Comparison of ENCODE assay signal across 8 mouse cellular contexts in genomic region chr9:63758641-63759391, GRCm38 (mm10). TPM values are rescaled to one million over a fixed set of nuclear protein-coding genes. Genes with fewer than 3 reads are reported as not detected.
A peak's percentile ranks its signal among the peaks of the same experiment; 100 is the strongest.
DNase-seq lines count a peak whose midpoint lies in the region; ATAC-seq and TF ChIP-seq lines count a peak whose summit lies in the region.

No protein-coding gene starts in this region.

- WGBS in embryonic facial prominence, embryonic 12.5 days: under 1% methylated on average over 23 of the region's 23 CpGs
- 2% methylated on average over 23 of the region's 23 CpGs for WGBS in lung, embryonic 15.5 days
- 7% methylated on average over 23 of the region's 23 CpGs for WGBS in small intestine, adult 2 months

- no peaks in the 10 kb centered on the region for H3K9me3 ChIP-seq in embryonic facial prominence, embryonic 12.5 days
- no peaks in the 10 kb centered on the region for H3K9me3 ChIP-seq in lung, embryonic 15.5 days

- no peak for TF ChIP-seq CTCF in small intestine, adult 2 months (IDR thresholded peaks at IDR 0.05; ENCODE audit: extremely low read depth, insufficient read length, insufficient replicate concordance, low read depth, low read length)

- H3K27me3 ChIP-seq in embryonic facial prominence, embryonic 12.5 days: no peaks in the 10 kb centered on the region
- H3K27me3 ChIP-seq in lung, embryonic 15.5 days: no peaks in the 10 kb centered on the region
- no peaks in the 10 kb centered on the region for H3K27me3 ChIP-seq in small intestine, adult 2 months (ENCODE audit: control insufficient read depth, insufficient read depth, low read length)

- H3K4me2 ChIP-seq in embryonic facial prominence, embryonic 12.5 days (replicated peaks): peak overlapping the region; percentile 90
- H3K4me2 ChIP-seq in lung, embryonic 15.5 days: peak overlapping the region; percentile 82

- H3K4me3 ChIP-seq in embryonic facial prominence, embryonic 12.5 days: peak overlapping the region; percentile 84
- H3K4me3 ChIP-seq in lung, embryonic 15.5 days: peak overlapping the region; percentile 84
- H3K4me3 ChIP-seq in small intestine, adult 2 months (ENCODE audit: low read depth, low read length): peak overlapping the region; percentile 95

- peaks cover 40% of the 10 kb centered on the region for H3K4me1 ChIP-seq in embryonic facial prominence, embryonic 12.5 days
- peaks cover 42% of the 10 kb centered on the region for H3K4me1 ChIP-seq in lung, embryonic 15.5 days
- peaks cover 38% of the 10 kb centered on the region for H3K4me1 ChIP-seq in small intestine, adult 2 months (ENCODE audit: control insufficient read depth, insufficient read depth, insufficient read length, low read length)

- no peaks in the 10 kb centered on the region for H3K36me3 ChIP-seq in embryonic facial prominence, embryonic 12.5 days
- H3K36me3 ChIP-seq in lung, embryonic 15.5 days: no peaks in the 10 kb centered on the region
- no peaks in the 10 kb centered on the region for H3K36me3 ChIP-seq in small intestine, adult 2 months (ENCODE audit: control insufficient read depth, insufficient read depth, low read length)

- TF ChIP-seq POLR2A in small intestine, adult 2 months (IDR thresholded peaks at IDR 0.05; ENCODE audit: low read depth, low read length): peak; percentile 64

- no peak for ATAC-seq in embryonic facial prominence, embryonic 12.5 days (ENCODE audit: insufficient number of reproducible peaks, insufficient read depth, low FRiP score, low TSS enrichment)
- peak; percentile 62 for ATAC-seq in inflammation-experienced regulatory T-cells, adult 6 months
- no peak for ATAC-seq in lung, embryonic 15.5 days (ENCODE audit: borderline replicate concordance, extremely low read depth, low FRiP score, low TSS enrichment)
- no peak for ATAC-seq in monocyte, adult 5-6 weeks (replicated peaks; ENCODE audit: insufficient number of reproducible peaks, low FRiP score, low TSS enrichment, poor library complexity, severe bottlenecking)

- DNase-seq in kidney, adult 11 months: peak; percentile 70
- DNase-seq in kidney, adult 8-10 months: no peak
- no peak for DNase-seq in urinary bladder, postnatal 10 days (ENCODE audit: low spot score)

- peak overlapping the region; percentile 97 for H3K9ac ChIP-seq in embryonic facial prominence, embryonic 12.5 days
- H3K9ac ChIP-seq in lung, embryonic 15.5 days: peak overlapping the region; percentile 87

- peak overlapping the region; percentile 98 for H3K27ac ChIP-seq in embryonic facial prominence, embryonic 12.5 days
- H3K27ac ChIP-seq in lung, embryonic 15.5 days: peak overlapping the region; percentile 96
- peak overlapping the region; percentile 82 for H3K27ac ChIP-seq in small intestine, adult 2 months (ENCODE audit: insufficient read depth, low read depth, low read length)

RNA-seq across cellular contexts. Expression of gene Smad3, which starts 1.0 kb away (rescaled TPM):
- 37.4 and 38.6 TPM in 2 replicates for polyA plus RNA-seq in embryonic facial prominence, embryonic 12.5 days (2016; fragmentation: Nextera tagmentation; extraction: Ambion mirVana)
- polyA plus RNA-seq in inflammation-experienced regulatory T-cells, adult 6 months (2017; shearing (Covaris generic)): 10 to 100 TPM; 16.5 to 24.6 (median 16.8) TPM
- 20.2 and 20.7 TPM in 2 replicates for polyA plus RNA-seq in lung, embryonic 15.5 days (2015; fragmentation: Nextera tagmentation; extraction: Ambion mirVana)
- polyA plus RNA-seq in small intestine, adult 2 months (2012; rRNA removed): 13.9 and 21.6 TPM in 2 replicates
- 52.0 to 121 TPM (median 56.1 TPM) in 3 replicates for total RNA-seq in monocyte, adult 5-6 weeks (2017)
